Mouse (Mus musculus): ENCODE measurements around the gene Btbd35f22.
"Not testable (repeated sequence)": the region's sequence is repeated elsewhere in the genome, so short reads cannot be mapped to it uniquely, and the experiment has no call there.

The Btbd35f22 gene

GRCm38 (mm10) chrX:32047529-32047928, at the start of gene Btbd35f22:
TSS of gene Btbd35f22 (plus strand) at chrX:32047829.
- not testable (repeated sequence) for DNase-seq (ENCODE audit: low spot score)
